Mouse (Mus musculus) bone marrow, adult 2 months (tissue): ENCODE measurements at regions not wholly inside any gene's neighbourhood (a gene's known extent, or its start where the extent isn't known, plus 50 kb on each side); places are given as distances from the start of the nearest gene placed in this dataset.

Experiments
- CTCF ChIP-seq: fragments of 200-500 bp; IDR thresholded peaks from 2 replicates; pipeline ENCODE4 v1.5.1; 2011; ENCODE audit warnings: low read length, control low read depth; ENCODE audit not compliant: control insufficient read depth, insufficient read depth
- POLR2A ChIP-seq: fragments of 200-500 bp; IDR thresholded peaks from 2 replicates; pipeline ENCODE4 v1.6.1; 2011; ENCODE audit warnings: low read depth, mild to moderate bottlenecking, control low read depth, low read length, borderline replicate concordance; ENCODE audit not compliant: control insufficient read depth

GRCm38 (mm10) chr10:67694751-67695150 lies 146.0 kb upstream of the Ado start:
- no peak for TF ChIP-seq CTCF
- no peak for TF ChIP-seq POLR2A
